Mouse (Mus musculus) brain, embryonic 18.5 days (tissue): Measurements from ENCODE around the gene Creg2.
A peak's percentile ranks its signal among the peaks of the same experiment; 100 is the strongest.
"Not testable (repeated sequence)": the region's sequence is repeated elsewhere in the genome, so short reads cannot be mapped to it uniquely, and the experiment has no call there.

Source experiments
- DNase-seq: peaks from one replicate; pipeline ENCODE4 v3.0.0-alpha.2; 2012; ENCODE audit warnings: low read depth, low spot score

The Creg2 gene

DNA sequence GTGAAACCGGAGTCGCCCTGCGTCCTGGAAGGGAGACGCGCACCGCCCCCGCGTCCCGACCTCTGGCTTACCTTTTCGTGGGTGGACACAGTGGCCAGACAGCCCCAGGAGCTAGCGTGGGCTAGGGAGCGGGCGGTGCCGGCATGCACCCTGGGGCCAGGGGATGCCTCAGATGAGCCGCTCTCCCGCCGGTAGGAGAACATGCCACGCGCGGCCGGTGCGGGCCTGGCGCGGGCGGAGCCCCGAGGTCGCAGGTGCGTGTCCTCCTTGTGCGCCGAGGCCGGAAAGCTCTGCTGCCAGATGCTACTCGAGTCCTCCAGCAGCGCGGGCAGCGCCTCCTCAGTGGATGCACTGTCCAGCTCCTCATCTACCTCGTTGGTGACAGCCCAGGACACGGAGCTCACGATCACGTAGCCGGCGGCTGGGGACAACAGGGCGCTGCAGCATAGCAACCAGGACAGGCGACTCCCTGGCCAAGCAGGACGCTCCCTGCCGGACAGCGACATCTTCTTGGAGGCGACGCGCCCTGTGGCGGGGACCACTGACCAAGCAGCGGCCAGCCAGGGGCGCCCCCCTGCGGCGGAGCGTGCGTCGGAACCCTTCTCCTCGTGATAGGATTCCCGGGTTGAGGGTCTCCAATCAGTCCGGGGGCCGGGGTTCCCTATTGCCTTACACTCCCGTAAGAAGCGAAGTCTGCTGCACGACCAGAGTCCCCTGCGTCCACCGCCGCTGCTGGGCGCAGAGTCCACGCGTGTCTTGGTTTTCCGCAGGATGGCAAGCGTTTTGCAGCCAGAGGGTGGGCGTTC, 636 bp downstream of the Creg2 start:
- no peak for DNase-seq

DNA sequence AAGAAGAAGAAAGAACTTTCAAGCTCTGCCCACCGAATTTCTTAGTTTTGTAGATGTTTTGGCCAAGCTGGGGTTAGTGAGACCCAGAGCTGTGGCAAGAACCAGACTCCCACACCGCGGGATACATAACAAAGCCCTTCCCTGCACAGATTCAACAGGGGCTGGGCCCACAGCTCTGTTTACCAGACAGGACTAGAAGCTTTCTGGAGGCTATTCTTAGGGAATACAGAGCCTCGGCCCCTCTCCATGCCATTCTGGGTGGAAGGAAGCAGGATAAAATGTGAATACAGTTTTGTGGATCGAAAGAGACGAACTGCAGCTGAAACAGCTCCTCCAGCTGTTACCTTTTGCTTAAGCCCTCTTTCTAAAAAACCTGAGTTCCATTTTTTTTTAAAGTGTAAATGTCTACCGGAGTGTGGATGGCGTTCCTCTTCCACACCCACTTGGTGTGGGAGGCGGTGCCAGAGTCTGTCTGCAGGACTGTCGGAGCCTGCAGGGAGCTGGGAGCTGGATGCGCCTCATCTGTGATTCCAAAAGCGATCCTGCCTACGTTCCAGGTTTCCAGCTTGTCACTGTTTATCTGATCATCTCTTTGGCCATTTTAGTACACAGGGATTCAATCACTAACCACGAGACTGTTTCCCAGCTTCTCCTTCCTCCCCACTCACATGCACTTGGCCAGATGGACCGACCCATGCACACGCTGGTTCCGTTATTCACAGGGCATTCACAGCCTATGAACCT, 1.4 kb downstream of the Creg2 start:
- no peak for DNase-seq

DNA sequence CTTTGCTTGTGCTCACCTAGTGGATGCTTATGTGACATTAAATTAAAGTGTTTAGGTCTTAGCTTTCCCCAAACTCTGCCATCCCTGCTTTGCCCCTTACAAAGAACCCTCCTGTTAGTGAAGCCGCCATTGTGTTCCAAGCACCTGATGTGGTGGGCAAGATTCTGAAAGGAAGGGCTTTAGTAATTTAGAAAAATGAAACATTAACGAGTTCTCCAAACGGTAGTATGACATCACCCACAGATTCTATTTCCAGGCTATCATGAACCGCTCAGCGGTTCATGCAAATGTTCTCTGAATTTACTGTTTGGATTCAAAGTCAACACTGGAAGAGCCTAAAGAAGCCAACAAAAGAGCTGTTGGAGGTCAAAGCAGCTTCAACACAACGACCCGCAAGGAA, 2.7 kb downstream of the Creg2 start:
- DNase-seq = no peak

DNA sequence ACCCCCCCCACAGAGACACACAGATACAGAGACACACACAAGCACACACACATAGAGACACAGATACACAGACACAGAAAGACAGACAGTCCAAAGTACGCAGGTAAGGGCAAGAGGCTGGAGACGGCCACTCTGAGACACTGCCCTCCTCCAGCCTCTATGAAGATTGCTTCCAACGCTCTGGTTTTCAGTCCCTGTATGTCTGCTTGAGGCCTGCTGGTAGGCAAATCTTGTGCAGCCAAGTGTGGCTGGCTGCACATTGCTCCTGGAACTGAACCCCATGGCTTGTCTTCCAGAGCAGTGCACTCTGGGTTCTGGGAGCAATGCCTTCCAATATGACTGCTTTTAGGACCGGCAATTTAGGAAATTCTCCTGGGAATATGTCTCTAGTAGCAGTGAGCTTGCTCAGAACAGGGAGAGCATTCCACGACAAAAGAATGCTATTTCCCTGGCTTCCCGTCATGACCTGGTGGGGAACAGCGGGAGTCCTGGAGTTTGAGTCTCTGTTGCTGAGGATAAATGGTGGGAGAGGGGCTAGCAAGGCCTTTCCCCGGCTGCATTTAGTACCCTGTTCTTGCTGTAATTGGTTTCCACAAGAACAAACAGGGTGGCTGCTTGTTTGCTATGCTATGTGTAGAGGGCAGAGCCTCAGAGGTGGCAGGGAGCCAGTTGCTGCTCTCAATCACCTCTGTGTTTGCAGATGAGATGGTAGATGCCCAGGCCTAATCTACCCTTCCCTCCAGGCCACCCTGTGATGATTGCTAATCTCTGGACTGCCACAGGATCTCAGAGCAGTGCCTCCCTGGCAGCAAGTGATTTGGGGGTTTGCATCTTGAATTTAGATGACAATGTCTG, 5.1 kb downstream of the Creg2 start:
- no peak for DNase-seq

DNA sequence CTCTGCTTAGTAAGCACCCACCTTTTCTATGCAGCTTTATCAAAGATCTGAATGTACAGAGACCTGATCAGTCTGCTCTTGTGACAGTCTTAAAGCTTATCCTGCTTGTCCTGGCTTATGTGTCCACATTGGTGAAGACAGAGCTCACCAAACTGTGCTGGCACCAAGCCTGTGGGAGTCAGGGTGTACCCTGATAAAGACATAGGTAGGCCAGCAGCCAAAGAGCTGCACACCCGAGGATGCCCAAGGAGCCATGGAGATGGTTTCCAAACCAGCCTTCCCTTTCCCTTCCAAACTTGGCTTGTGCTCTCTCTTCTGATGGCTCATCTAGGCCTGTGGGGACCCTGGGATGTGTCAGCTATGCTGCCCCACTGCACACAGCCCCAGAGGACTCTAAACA, 6.9 kb downstream of the Creg2 start:
- DNase-seq = no peak

DNA sequence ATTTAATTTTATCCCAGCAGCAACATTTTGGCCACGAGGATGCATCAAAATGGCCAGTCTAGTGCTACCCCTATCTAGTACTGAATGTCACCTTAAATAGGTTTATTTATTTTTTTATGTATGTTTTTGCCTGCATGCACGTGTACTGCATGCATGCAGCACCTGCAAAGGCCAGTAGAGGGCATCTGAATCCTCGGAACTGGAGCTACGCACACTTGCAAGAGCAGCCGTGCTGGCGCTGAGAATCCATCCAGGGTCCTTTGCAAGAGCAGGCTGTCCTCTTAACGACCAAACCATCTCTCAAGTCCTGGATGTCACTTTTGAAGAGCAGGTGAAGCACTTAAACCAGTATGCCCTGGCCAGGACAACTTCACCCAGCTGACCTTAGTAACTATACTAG, 9.6 kb downstream of the Creg2 start:
- no peak for DNase-seq

DNA sequence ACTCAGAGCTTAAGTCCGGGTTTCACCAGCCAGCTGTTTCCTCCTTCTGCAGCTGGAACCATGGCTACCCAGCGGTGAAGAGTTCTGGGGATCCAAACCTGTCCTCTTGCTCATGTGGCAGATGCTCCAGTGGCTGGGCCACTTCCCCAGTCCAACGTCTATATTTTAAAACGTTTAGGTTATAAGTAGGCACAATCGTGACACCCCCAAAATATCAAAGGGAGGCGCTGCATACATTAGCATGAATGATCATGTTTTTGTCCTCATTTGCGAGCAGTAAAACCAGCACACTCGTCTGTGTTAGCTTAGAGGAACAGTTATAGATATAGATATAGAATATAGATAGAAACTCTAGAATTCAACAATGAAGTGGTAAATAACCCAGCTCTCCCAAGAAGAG, 14.1 kb downstream of the Creg2 start:
- DNase-seq = no peak

DNA sequence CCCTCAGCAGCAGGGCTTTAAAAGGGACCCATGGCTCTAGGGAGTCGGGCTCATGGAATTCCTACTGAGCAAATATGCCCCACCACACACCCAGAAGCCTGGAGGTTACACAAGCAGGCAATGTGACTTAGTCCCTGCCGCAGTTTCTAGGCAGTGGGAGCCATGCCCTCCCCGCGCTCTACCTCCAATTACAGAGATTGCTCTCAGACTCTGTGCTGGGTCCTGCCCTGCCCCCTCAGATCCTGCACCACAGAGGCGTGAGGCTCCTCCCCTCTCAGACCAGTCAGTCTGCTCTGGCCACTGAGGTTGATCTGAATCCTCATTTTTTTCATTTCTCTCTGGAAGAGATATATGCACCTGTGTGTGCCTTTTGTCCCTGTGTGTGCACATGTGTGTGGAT, 14.6 kb downstream of the Creg2 start:
- no peak for DNase-seq

DNA sequence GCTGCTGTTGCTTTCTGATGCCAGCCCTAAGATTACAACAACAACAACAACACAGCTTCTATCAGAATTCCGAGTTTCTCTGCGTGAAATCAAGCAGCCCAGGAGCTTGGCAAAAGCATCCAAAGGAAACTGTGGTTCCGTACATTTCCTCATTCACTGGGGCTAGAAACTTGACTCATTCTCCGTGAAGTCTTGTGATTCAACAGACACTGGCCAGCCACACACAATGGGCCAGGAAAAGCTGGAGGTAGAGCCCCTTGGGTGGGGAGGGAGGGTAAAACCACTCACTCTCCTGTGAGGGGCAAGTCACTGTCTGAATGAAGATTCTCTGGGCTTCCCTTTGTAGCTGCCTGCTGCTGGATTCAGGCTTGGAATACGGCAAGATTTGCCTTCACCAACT, 15.1 kb downstream of the Creg2 start:
- DNase-seq = no peak

DNA sequence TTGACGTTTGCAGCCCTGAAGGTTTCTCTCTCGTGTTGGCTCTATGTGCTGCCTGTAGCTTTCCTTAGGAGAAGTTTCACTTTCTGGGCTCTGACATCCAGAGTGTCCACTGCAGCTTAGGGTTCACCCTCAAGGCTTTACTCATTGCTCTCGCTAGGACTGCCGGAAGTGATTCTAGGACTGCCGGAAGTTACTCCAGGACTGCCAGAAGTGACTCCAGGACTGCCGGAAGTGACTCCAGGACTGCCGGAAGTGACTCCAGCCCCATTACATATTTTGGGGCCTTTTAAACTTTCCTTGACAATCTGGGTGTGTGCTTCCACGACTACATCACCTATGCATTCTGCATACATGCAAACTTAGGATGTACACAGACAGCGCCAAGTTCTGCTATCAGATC, 22.7 kb downstream of the Creg2 start:
- DNase-seq = no peak

DNA sequence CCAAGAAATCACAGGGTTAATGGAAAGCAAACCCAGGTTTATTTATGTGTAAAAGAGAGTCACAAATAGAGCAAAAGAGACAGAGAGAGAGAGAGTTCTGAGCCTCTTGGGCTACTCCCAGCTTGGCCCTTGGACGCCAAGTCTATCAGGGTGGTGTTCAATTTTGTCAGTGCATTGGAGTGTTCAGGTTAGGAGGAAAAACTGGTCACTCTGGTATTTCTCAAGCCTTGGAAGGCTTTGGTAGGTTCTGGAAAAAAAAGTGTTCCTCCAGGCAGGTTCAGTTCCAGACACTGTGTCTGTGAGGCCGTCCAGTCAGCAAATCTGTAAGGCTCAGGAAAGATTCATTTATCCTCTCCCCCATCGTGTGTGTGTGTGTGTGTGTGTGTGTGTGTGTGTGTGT, 25.8 kb downstream of the Creg2 start:
- DNase-seq = no peak

DNA sequence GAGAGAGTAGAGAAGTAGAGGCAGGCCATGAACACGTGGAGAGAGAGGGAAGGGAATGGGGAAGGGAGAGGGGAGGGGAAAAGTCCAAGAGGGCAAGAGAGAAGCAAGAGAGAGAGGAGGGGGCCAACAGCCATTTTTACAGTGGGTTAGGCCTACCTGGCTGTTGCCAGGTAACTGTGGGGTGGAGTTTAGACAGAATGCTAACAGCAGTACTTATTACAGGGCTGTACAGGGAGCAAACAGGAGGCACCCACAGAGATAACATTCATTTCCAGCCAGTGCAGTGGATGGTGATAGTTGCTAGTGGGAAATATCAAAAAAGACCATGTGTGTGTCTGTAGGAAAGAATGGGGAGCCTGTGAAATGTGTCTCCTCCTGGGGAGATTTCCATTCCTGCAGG, 27.5 kb downstream of the Creg2 start:
- no peak for DNase-seq

DNA sequence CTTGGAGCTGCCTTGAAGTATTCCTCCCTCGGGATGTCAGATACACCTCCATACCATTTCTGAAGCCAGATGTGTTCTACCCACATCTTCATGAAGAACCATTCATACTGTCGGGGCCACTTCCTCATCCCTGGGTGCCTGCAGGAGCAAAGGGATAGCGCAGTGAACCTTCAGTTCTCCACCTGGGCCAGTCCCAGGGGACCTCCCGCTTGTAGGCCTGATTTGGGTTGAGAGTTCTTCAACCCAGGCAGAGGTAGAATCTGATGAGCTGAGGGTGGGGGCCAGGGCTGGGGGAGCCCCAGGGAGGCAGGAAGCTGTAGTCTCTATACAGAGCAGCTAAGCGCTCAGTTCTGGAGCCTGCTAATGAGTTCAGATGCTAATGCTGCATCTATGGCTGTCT, 28.2 kb downstream of the Creg2 start:
- no peak for DNase-seq

DNA sequence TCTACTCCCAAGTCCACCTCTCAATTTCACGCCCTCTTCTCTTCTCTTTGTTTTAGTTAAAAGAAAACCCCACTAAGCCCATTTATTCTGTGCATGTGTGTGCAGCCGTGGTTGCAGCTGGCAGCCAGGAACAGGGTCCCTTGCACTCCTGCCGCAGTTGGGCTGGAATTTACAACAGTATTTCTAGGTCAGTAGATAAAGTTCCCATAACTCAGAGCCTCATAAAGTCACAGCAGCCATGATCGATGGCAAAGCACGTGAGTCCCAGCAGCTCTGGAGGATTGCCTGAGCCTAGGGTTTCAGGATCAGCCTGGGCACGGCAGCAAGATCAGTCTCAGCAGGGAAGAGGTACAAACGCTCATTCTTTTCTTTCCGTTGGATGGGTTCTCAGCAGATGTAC, 32.8 kb downstream of the Creg2 start:
- DNase-seq = no peak

DNA sequence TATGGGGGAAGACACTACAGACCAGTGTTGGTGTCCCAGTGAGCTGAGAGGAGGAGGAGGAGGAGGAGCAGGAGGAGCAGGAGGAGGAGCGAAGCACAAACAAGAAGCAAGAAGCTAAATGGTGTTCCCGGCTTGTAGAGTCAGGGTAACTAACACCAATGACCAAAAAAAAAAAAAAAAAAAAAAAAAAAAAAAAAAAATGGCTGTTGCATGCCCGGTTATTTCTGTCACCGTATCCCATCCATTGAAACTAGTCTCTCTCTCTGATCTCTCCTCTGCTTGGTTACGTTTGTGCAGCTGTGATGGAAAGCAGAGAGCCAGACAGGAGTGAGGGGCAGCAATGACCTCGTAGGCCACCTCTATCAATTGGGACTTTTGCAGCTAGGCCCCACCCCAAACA, 35.7 kb downstream of the Creg2 start:
- no peak for DNase-seq

DNA sequence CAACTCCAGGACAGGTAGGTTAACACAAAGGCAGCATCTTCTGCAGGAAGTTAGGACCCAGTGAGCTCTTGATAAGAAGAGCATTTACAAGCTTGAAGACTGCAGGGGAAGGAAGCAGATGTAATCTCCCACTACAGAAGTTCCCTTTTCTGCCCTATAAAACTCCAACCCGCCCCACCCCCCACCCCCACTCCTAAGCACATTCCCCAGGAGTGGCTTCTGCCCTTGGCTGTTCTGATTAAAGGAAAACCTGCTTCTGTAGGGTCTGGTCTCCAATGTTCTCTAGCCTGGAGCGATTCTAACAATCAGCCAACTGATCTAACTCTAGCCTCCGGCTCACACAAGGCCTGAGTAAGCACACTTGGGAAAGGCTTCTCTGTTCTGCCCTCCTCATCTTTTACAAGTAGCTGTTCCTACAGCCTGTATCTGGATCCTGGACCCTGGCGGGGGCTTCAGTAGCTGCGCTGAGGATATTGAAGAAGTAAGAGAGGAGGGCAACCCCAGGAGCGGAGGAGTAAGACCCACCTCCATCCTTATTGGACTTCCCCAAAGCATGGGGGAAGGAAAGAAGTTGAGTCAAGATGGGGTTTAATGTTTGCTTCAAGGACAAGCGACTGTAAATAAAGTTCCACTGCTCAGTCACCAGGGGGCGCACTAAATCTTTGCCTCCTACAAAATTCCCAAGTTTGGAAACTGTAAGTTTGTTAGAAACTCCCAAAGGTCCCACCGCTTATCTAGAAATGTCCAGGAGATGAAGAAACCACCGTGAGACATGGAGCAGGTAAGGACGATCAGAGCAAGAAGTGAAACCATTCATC, 36.6 kb downstream of the Creg2 start:
- peak; percentile 20 for DNase-seq

DNA sequence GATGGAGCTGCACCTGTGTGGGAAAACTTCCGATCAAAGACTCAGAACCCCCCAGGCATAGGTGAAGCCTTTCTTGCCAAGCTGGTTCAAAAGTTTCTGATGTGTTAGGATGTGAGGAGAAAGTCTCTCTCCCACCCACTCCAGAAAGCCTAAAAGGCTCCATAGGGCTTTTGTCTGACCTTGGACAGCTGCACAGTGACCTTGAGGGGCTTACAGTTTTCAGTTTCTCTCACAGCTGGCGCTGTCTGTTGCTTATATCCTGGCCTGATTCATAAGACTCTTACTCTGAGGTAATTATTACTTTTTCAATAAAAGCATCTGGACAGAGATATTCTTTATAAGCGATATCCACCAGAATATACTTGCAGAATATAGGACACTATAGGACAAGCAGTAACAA, 38.2 kb downstream of the Creg2 start:
- no peak for DNase-seq

DNA sequence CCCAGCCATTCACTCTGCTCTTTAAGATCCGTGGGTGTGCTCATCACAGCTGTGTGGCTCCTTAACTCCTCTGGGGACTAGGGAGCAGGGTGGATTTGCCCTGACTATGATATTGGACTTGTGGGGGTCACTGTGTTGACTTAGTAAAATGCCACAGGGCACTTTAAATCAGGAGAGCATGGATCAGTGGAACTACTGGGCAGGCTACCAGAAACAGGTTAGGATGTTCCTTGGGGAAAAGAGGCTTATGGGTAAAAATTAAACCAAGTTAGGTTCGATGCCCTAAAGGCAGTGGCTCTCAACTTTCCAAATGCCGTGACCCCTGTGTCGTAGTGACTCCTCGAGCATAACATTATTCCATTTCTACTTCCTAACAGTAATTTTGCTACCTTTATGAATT, 38.8 kb downstream of the Creg2 start:
- DNase-seq = no peak

DNA sequence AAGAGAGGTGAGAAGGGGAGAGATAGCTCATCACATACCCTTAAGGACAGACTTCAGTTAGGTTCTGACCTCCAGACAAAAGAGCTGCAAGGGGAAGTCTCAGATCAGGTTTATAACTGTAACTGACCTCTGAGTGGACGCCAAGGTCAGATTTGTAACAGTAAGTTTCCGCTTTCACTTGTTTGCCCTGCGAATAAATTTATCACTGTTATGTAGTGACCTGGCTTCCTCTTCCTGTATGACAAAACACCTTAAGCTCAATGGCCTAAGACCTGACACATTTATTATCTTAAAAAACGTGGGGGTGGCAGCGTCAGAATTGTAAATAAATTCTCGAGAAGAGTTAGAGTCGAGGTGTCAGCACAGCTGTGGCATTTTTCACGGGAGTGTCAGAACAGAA, 42.7 kb downstream of the Creg2 start:
- no peak for DNase-seq

DNA sequence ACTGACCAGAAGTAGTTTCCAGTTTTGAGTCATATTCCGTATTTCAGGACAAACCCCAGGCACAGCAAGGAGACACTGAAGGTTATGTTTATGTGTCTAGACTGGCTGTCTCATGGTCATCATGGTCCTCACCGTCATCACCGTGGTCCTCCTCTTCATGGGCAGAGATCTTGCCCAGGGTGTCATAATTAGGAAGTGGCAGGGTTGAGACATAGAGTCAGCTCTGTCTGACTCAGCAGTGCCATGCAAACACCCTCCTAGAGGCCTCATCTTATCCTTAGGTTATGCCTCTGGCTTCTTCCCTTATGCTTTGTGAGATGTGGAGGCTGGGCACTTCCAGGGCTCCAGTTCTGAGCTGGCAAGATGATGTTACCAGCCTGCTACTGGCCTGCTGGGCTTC, 48.8 kb downstream of the Creg2 start:
- DNase-seq = no peak

DNA sequence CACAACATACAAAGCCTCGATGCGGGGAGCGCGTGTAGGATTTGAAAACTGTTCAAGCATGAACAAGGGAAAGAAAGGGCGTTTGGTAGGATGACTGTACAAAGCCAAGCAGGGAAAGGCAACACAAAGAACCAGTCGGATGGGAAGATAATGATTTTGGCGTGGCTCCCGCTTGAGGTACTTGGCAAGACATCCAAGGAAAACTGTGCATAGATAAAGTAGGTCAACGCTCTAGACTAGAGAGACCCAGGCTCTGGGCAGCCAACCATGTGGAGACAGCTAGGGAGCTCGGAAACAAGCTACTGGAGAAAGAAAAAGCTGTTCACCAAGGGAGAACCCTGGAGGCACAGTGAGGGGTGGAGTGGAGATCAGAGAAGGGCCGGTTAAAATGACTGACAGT, 52.5 kb downstream of the Creg2 start:
- DNase-seq = no peak

DNA sequence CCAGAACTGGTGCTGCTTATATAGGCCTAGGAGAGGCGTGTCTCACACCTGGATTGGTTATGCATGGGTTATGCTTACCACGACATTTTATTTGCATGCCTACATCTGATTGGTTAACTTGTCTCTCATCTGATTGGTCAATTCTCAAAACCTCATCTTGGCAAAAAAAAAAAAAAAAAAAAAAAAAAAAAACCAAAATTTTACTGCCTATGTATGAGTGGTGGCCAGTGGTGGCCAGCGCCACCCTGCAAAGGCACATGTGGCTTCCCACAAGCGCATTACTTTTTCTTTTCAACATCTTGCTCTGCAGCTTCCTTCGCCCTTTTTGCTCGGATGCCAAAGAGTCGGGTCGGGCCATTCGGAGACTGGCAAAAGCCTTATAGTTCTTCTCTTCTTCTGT, 54.1 kb downstream of the Creg2 start:
- DNase-seq = not testable (repeated sequence)
